Mouse (Mus musculus): Measurements from ENCODE around the gene Phkg2.

The Phkg2 gene

GRCm38 (mm10) chr7:127572895-127573471 lies at the start of gene Phkg2:
Gene Phkg2, plus strand, starts transcription at chr7:127573340.
- peak; percentile 93 to 94 for DNase-seq

- peak; percentile 28 to 38 for DNase-seq
Measured at GRCm38 (mm10) chr7:127541671-127542070, 31.5 kb upstream of the Phkg2 start.

- peak; percentile 93 to 95 for DNase-seq
Measured at GRCm38 (mm10) chr7:127549116-127549835, 23.9 kb upstream of the Phkg2 start.

DNA sequence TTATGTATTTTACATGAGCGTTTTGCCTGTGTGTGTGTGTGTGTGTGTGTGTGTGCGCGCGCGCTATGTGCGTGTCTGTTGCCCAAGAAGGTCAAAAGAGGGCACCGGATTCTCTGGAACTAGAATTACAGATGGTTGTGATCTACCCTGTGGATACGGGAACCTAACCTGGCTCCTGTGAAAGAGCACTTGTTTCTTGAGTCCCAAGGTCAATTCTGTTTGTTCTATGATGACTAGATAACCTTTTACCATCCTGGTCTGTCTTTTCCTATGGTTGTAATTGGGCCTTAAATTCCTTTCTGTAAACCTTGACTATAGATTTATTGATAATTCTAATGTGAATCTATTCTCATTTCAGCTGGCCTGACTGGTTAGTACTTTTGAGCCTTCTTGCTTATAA lies 21.6 kb upstream of the Phkg2 start:
- no peak for DNase-seq

- no peak for DNase-seq
Measured at GRCm38 (mm10) chr7:127560580-127560979, 12.6 kb upstream of the Phkg2 start.

GRCm38 (mm10) chr7:127561340-127561858 lies 11.7 kb upstream of the Phkg2 start, which contains the start of gene Tmem265:
Gene Tmem265, plus strand, starts transcription at chr7:127561390.
- peak; percentile 39 to 46 for DNase-seq

DNA sequence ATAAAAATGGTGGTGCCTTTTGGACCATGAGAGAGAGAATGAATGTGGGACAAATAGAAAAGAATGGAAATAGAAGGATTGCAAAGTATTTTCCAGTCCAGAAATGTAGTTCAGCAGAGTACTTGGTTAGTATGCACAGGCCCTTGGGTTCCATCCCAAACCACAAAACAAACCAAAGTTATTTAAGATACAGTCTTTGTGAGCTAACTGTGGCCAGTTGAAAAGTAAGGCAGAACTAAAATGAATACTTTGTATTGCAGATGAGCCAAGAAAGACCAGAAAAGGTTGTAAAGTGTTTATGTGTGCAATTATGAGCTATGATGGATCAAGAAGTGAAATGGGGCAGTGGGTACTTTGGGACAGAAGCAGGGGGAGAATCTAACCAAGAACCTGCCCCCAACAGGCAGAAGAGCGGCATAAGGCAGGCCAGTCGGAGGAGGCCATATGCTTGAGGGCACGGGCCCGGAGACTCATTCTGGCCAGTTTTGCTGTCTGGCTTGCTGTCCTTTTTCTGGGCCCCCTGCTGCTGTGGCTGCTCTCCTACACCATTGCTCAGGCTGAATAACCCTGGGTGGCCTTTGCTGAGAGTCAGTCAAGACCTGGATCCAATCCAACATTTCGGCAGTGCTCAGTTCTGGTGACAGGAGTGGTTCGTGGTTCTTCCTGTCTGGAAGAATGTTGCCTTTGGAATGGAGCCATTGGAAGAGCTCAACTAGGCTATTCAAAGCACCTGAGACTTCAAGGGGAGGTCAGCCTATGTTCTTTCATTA lies 8.6 kb upstream of the Phkg2 start:
- DNase-seq, result peak; percentile 97

DNA sequence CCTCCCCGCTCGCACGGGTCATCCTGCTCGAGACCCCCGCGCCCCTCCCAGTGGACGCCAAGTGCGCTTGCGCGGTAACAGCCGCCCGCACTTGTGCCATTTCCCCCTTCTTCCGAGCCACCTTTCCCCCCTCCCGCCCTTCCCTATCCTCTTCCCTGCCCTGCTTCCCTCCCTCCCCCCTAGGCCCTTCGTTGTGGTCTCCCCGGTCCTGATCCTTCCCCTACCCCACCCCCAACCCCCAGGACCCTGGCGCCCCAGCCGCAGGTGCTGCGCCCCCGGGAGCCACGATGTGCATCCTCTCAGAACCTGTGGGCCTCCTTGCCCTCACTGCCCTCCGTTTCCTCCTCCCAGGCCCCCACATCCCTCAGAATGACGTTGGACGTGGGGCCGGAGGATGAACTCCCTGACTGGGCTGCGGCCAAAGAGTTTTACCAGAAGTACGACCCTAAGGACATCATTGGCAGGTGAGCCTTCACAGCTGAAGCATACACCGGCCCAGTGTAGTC lies 416 bp downstream of the Phkg2 start:
- peak in 1 of 2 experiments; percentile 65 for DNase-seq

- DNase-seq, result no peak
Measured at GRCm38 (mm10) chr7:127574115-127574514, 975 bp downstream of the Phkg2 start.

DNA sequence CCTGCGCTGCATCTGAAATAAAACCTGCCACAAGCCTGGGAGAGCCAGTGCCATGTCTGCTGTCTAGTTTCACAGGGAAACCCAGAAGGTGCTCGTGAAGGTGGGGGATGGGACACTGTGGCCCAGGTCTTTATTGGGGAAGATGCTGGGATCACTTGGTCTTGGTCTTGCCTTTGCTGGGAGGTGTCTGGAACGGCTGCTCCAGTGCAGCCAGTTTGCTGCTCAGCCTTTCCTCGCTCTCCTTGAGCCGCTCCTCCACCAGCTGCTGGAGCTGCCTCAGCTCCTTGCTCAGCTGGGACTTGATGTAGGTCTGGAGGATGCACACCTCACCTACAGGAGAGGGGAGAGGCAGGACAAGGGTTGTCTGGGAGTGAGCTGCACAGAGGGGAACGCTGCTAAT lies 10.1 kb downstream of the Phkg2 start:
- no peak for DNase-seq

- no peak for DNase-seq
Measured at GRCm38 (mm10) chr7:127585031-127585430, 11.9 kb downstream of the Phkg2 start.

- DNase-seq, result no peak
Measured at GRCm38 (mm10) chr7:127586149-127586548, 13.0 kb downstream of the Phkg2 start.

DNA sequence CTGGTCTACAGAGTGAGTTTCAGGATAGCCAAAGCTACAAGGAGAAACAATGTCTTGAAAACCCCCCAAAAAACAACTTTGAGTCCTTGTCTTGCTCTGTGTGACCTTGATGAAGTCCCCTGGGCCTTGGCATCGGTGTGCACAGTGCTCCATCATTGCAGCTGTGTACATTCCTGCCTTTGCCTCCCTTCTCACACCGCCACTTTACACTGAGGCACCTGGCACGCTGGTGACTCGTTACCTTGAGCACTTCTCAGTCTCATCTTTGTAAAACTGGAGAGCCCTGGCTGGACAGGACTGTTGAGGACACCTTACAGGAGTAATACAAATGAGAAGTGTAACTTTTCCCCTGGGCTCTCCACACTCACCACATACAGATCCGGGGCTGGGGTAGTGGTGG lies 14.1 kb downstream of the Phkg2 start:
- DNase-seq, result no peak

- peak; percentile 93 to 96 for DNase-seq
Measured at GRCm38 (mm10) chr7:127588011-127588871, 15.1 kb downstream of the Phkg2 start, which contains the start of the genes Ccdc189 and Rnf40. Gene Ccdc189, minus strand, starts transcription at chr7:127588595. Gene Rnf40, plus strand, starts transcription at chr7:127588767.

DNA sequence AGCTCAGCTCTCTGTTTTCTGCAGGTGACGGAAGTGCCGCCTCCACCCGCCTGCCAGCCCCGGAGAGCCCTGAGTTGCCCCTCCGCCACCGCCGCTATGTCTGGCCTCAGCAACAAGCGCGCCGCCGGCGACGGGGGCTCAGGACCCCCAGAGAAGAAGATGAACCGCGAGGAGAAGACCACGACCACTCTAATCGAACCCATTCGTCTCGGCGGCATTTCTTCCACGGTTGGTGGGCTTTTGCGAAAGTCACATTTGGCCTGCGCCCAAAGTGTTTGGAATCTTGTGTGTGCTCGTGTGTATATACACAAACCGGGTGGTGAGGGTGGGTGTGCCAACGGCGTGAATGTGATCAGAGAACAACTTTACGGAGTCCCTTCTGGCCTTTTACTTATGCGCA lies 15.8 kb downstream of the Phkg2 start:
- DNase-seq, result no peak

GRCm38 (mm10) chr7:127589637-127590036 lies 16.5 kb downstream of the Phkg2 start:
- DNase-seq, result no peak

GRCm38 (mm10) chr7:127591108-127591507 lies 18.0 kb downstream of the Phkg2 start:
- peak in 1 of 2 experiments; percentile 21 for DNase-seq

DNA sequence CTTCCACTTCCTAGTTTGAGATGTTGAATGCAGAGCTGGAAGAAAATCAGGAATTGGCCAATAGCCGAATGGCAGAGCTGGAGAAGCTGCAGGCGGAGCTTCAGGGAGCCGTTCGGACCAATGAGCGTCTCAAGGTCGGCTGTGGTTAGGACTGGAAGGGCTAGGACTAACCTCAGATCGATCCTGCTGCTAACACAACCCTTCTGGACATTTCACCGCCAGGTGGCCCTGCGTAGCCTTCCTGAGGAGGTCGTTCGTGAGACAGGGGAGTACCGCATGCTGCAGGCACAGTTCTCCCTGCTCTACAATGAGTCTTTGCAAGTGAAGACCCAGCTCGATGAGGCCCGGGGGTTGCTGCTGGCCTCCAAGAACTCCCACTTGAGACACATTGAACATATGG lies 19.4 kb downstream of the Phkg2 start:
- DNase-seq, result no peak

DNA sequence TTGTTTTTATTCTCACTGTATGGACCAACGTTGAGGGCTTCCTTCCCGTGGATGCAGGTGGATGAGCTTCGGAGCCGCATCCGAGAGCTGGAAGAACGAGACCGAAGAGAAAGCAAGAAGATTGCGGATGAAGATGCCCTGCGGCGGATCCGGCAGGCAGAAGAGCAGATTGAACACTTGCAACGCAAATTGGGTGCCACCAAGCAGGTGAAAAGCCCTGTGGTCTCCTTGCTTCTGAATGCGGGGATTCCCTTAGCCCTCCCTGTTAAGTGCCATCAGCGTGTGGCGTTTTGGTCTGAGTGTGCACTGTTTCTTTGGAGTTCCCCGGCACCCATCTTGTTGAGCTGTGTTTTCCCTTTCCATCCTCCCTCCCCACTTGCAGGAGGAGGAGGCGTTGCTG lies 23.6 kb downstream of the Phkg2 start:
- no peak for DNase-seq

DNA sequence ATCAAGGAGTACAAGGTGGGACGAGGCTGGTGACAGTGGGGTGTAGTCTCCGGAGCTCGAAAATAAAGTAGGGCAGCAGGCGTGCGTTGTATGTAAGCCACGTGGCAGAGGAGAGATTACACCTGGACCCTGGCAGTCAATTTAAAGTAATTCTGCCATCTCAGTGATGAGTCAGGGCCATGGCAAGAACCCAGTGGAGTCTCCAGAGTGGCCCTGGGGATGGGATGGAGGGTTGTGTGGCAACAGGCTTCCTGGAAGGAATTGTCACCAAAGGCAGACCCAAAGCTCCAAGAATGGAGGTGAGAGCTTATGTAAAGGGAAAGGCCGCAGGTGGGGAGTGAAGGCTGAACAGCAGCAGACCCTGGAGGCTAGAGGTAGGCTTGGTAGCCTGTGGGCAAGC lies 27.5 kb downstream of the Phkg2 start:
- DNase-seq, result no peak

GRCm38 (mm10) chr7:127601735-127602134 lies 28.6 kb downstream of the Phkg2 start:
- no peak for DNase-seq

DNA sequence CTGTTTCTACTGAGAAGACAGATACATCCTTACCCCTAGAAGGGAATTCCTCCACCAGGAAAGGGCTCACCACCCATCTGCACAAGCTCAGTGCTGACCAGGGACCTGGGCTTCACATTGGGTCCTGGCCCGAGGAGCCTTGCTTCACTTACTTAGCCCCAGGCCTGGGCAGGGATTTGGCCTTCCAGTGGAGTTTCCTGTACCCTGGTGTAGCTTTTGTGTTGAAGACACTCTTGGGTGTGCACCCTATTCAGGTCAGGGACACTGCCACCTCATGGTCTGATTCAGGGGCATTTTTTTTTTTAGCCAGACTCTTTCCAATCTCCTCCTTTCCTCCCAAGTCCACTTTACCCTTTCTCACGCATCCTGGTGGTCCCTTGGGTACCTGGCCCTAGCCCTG lies 29.8 kb downstream of the Phkg2 start:
- DNase-seq, result no peak
